31 mouse cellular contexts compared by ENCODE assay signal in genomic region chr9:30592601-30593000, GRCm38 (mm10).
"Had no signal": no experiment of that assay in that cellular context is flagged by ENCODE, and none has a peak within 500 bp of the region (broad histone marks: within the 10 kb centered on the region; RNA-seq: fewer than 3 reads in every experiment).

No protein-coding gene starts in this region.

- H3K9me3 ChIP-seq: limb, embryonic 10.5 days; limb, embryonic 12.5 days; limb, embryonic 13.5 days; limb, embryonic 15.5 days; liver, embryonic 12.5 days; liver, embryonic 13.5 days; liver, embryonic 15.5 days; lung, embryonic 15.5 days; midbrain, embryonic 10.5 days; midbrain, embryonic 12.5 days; midbrain, embryonic 13.5 days; midbrain, embryonic 15.5 days; neural tube, embryonic 12.5 days; neural tube, embryonic 13.5 days had no signal

- H3K4me1 ChIP-seq: limb, embryonic 10.5 days; liver, embryonic 12.5 days; liver, embryonic 13.5 days; liver, embryonic 15.5 days; lung, embryonic 15.5 days; megakaryocyte, embryonic 14.5 days; midbrain, embryonic 15.5 days; neural tube, embryonic 13.5 days had no signal

- H3K27ac ChIP-seq: left cerebral cortex, adult 2 months; limb, embryonic 10.5 days; limb, embryonic 12.5 days; limb, embryonic 13.5 days; limb, embryonic 15.5 days; liver, embryonic 12.5 days; liver, embryonic 13.5 days; liver, embryonic 14.5 days; liver, embryonic 15.5 days; lung, embryonic 15.5 days; macrophage; midbrain, embryonic 10.5 days; midbrain, embryonic 12.5 days; midbrain, embryonic 13.5 days; midbrain, embryonic 15.5 days; neural tube, embryonic 12.5 days; neural tube, embryonic 13.5 days had no signal

- H3K4me3 ChIP-seq: left cerebral cortex, adult 2 months; limb, embryonic 10.5 days; limb, embryonic 12.5 days; limb, embryonic 13.5 days; limb, embryonic 15.5 days; liver, embryonic 12.5 days; liver, embryonic 13.5 days; liver, embryonic 15.5 days; lung, embryonic 15.5 days; megakaryocyte, embryonic 14.5 days; midbrain, embryonic 10.5 days; midbrain, embryonic 12.5 days; midbrain, embryonic 13.5 days; midbrain, embryonic 15.5 days; myocyte; neural tube, embryonic 12.5 days; neural tube, embryonic 13.5 days had no signal

- H3K27me3 ChIP-seq: limb, embryonic 12.5 days; limb, embryonic 13.5 days; limb, embryonic 15.5 days; liver, embryonic 12.5 days; liver, embryonic 13.5 days; liver, embryonic 15.5 days; lung, embryonic 15.5 days; megakaryocyte, embryonic 14.5 days; midbrain, embryonic 12.5 days; midbrain, embryonic 13.5 days; midbrain, embryonic 15.5 days; neural tube, embryonic 12.5 days; neural tube, embryonic 13.5 days had no signal

- H3K9ac ChIP-seq: limb, embryonic 12.5 days; limb, embryonic 13.5 days; limb, embryonic 15.5 days; liver, embryonic 12.5 days; liver, embryonic 13.5 days; liver, embryonic 14.5 days; liver, embryonic 15.5 days; liver, postnatal 0 days; lung, embryonic 14.5 days; lung, embryonic 15.5 days; midbrain, embryonic 12.5 days; midbrain, embryonic 13.5 days; midbrain, embryonic 15.5 days; neural tube, embryonic 12.5 days; neural tube, embryonic 13.5 days had no signal

- H3K36me3 ChIP-seq: limb, embryonic 10.5 days; limb, embryonic 12.5 days; limb, embryonic 13.5 days; limb, embryonic 15.5 days; liver, embryonic 12.5 days; liver, embryonic 13.5 days; liver, embryonic 15.5 days; lung, embryonic 15.5 days; midbrain, embryonic 10.5 days; midbrain, embryonic 12.5 days; midbrain, embryonic 13.5 days; midbrain, embryonic 15.5 days; neural tube, embryonic 12.5 days; neural tube, embryonic 13.5 days had no signal

- ATAC-seq: liver, embryonic 12.5 days; liver, postnatal 0 days; midbrain, embryonic 13.5 days; midbrain, embryonic 15.5 days; midbrain, embryonic 16.5 days had no signal

- H3K4me2 ChIP-seq: limb, embryonic 12.5 days; limb, embryonic 13.5 days; limb, embryonic 15.5 days; liver, embryonic 11.5 days; liver, embryonic 12.5 days; liver, embryonic 13.5 days; liver, embryonic 15.5 days; lung, embryonic 14.5 days; lung, embryonic 15.5 days; midbrain, embryonic 11.5 days; midbrain, embryonic 12.5 days; midbrain, embryonic 13.5 days; midbrain, embryonic 15.5 days; neural tube, embryonic 12.5 days; neural tube, embryonic 13.5 days had no signal

- DNase-seq: left cerebral cortex, postnatal 4 days; liver, embryonic 13.5 days; liver, postnatal 0 days; lung, adult 18-20 months; lung, adult 2 months; lung, embryonic 14.5 days; lung, postnatal 10 days; lung, postnatal 36 days; lung, postnatal 4 days; midbrain, embryonic 14.5 days had no signal
